ENCODE assay signal across 32 mouse cellular contexts in genomic region chr6:67093128-67093527, GRCm38 (mm10).
"Had no signal": no experiment of that assay in that cellular context is flagged by ENCODE, and none has a peak within 500 bp of the region (broad histone marks: within the 10 kb centered on the region; RNA-seq: fewer than 3 reads in every experiment).

No protein-coding gene starts in this region.

- DNase-seq: left cerebral cortex, postnatal 4 days; liver; liver, embryonic 13.5 days; liver, postnatal 0 days; lung, adult 18-20 months; lung, adult 2 months; lung, embryonic 14.5 days; lung, postnatal 10 days; lung, postnatal 14 days; lung, postnatal 36 days; lung, postnatal 4 days; midbrain, embryonic 14.5 days had no signal

- H3K4me3 ChIP-seq: limb, embryonic 10.5 days; limb, embryonic 12.5 days; limb, embryonic 13.5 days; limb, embryonic 15.5 days; liver, embryonic 12.5 days; liver, embryonic 13.5 days; liver, embryonic 15.5 days; lung, embryonic 15.5 days; megakaryocyte, embryonic 14.5 days; midbrain, embryonic 10.5 days; midbrain, embryonic 12.5 days; midbrain, embryonic 13.5 days; midbrain, embryonic 15.5 days; myocyte; neural tube, embryonic 12.5 days had no signal

- H3K4me2 ChIP-seq: limb, embryonic 12.5 days; limb, embryonic 13.5 days; limb, embryonic 15.5 days; liver, embryonic 11.5 days; liver, embryonic 12.5 days; liver, embryonic 13.5 days; liver, embryonic 15.5 days; lung, embryonic 14.5 days; lung, embryonic 15.5 days; midbrain, embryonic 11.5 days; midbrain, embryonic 12.5 days; midbrain, embryonic 13.5 days; midbrain, embryonic 15.5 days; neural tube, embryonic 12.5 days had no signal

- H3K36me3 ChIP-seq: limb, embryonic 10.5 days; limb, embryonic 12.5 days; limb, embryonic 13.5 days; limb, embryonic 15.5 days; liver, embryonic 12.5 days; liver, embryonic 13.5 days; liver, embryonic 15.5 days; lung, embryonic 15.5 days; midbrain, embryonic 10.5 days; midbrain, embryonic 12.5 days; midbrain, embryonic 13.5 days; midbrain, embryonic 15.5 days; neural tube, embryonic 12.5 days had no signal

- H3K9me3 ChIP-seq: limb, embryonic 10.5 days; limb, embryonic 12.5 days; limb, embryonic 13.5 days; limb, embryonic 15.5 days; liver, embryonic 12.5 days; liver, embryonic 13.5 days; liver, embryonic 15.5 days; lung, embryonic 15.5 days; midbrain, embryonic 10.5 days; midbrain, embryonic 12.5 days; midbrain, embryonic 13.5 days; midbrain, embryonic 15.5 days; neural tube, embryonic 12.5 days had no signal

- H3K27ac ChIP-seq: limb, embryonic 10.5 days; limb, embryonic 12.5 days; limb, embryonic 13.5 days; limb, embryonic 15.5 days; liver, embryonic 12.5 days; liver, embryonic 13.5 days; liver, embryonic 14.5 days; liver, embryonic 15.5 days; lung, embryonic 15.5 days; macrophage; midbrain, embryonic 10.5 days; midbrain, embryonic 12.5 days; midbrain, embryonic 13.5 days; midbrain, embryonic 15.5 days; neural tube, embryonic 12.5 days had no signal

- ATAC-seq: liver, embryonic 12.5 days; liver, postnatal 0 days; lung, postnatal 0 days; midbrain, embryonic 13.5 days; midbrain, embryonic 15.5 days; midbrain, embryonic 16.5 days had no signal

- H3K4me1 ChIP-seq: limb, embryonic 12.5 days; limb, embryonic 13.5 days; limb, embryonic 15.5 days; lung, embryonic 15.5 days; megakaryocyte, embryonic 14.5 days; midbrain, embryonic 10.5 days; midbrain, embryonic 12.5 days; midbrain, embryonic 13.5 days; midbrain, embryonic 15.5 days; neural tube, embryonic 12.5 days had no signal

- H3K27me3 ChIP-seq: limb, embryonic 12.5 days; limb, embryonic 13.5 days; limb, embryonic 15.5 days; lung, embryonic 15.5 days; midbrain, embryonic 12.5 days; midbrain, embryonic 13.5 days; midbrain, embryonic 15.5 days; neural tube, embryonic 12.5 days had no signal

- H3K9ac ChIP-seq: limb, embryonic 12.5 days; limb, embryonic 13.5 days; limb, embryonic 15.5 days; liver, embryonic 12.5 days; liver, embryonic 13.5 days; liver, embryonic 14.5 days; liver, embryonic 15.5 days; liver, postnatal 0 days; lung, embryonic 14.5 days; lung, embryonic 15.5 days; midbrain, embryonic 12.5 days; midbrain, embryonic 13.5 days; midbrain, embryonic 15.5 days; neural tube, embryonic 12.5 days had no signal
